Mouse (Mus musculus): ENCODE results near the gene Sstr3. TPM values are rescaled to one million over a fixed set of nuclear protein-coding genes. Genes with fewer than 3 reads are reported as not detected.
A peak's percentile ranks its signal among the peaks of the same experiment; 100 is the strongest.

The Sstr3 gene
- polyA plus RNA-seq, 1 experiment from 2014 or later: 0.22 TPM

DNA sequence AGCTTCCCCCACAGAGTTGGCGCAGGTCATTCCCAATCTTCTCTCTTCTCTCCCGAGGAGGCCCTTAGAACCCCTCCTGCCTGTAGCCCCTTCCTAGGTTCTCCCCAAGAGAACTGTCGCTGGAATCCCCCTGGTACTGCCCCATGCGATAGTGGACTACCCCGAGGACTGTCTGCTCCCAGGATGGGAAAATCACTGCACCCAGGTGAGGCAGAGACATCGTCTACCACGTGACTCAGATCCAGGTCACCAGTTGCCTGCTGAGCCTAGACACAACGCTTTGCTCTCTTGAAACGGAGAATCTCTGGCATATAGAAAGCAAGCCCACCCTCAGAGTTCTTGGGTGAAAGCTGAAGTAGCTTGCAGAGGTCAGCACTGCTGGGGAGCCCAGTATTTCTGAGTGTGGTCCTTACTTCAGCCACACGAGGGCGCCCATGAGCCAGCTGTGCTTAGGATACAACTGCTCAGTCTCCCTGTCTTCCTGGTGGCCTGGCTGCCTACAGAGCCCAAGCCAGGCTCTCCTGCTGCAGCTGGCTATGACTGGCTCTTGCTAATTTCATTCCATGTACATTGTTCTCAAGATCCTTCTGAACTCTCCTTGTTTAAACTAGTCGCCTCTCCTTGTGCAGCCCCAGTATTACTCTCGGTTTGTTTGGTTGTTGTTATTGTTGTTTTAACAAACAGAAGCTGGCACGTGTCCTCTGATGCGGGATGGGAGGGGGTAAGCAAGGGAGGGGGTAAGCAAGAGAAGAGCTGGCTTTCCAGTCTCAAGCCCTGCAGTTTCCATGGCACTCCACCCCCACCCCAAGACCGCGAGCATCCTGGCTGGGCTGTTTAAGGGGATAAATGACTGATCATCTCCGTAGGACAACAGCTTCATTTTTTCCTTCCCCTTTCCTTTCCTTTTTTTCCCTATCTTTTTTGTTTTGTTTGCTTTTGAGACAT lies 42.8 kb upstream of the Sstr3 start:
- no peaks in the 10 kb centered on the region for H3K27me3 ChIP-seq (ENCODE audit: control insufficient read depth, insufficient read depth, low read length)
- 55% methylated on average over 18 of the region's 18 CpGs for WGBS
- no peak overlapping the region for H3K9ac ChIP-seq (ENCODE audit: low read depth, low read length)
- no peak overlapping the region for H3K27ac ChIP-seq (ENCODE audit: low read depth, low read length)
- H3K4me2 ChIP-seq (replicated peaks; ENCODE audit: low read depth, low read length): no peak overlapping the region
- DNase-seq (ENCODE audit: low spot score): peak; percentile 93
- no peaks in the 10 kb centered on the region for H3K4me1 ChIP-seq (replicated peaks; ENCODE audit: control insufficient read depth, insufficient read depth, low read length)
- no peak overlapping the region for H3K4me3 ChIP-seq (ENCODE audit: low read depth, low read length)
- H3K9me3 ChIP-seq (ENCODE audit: control insufficient read depth, low read length): no peaks in the 10 kb centered on the region
- peak; percentile 74; the same call in 1 of the 2 replicates for ATAC-seq (ENCODE audit: low FRiP score)
- no peaks in the 10 kb centered on the region for H3K36me3 ChIP-seq (ENCODE audit: control insufficient read depth, insufficient read depth, low read length)

DNA sequence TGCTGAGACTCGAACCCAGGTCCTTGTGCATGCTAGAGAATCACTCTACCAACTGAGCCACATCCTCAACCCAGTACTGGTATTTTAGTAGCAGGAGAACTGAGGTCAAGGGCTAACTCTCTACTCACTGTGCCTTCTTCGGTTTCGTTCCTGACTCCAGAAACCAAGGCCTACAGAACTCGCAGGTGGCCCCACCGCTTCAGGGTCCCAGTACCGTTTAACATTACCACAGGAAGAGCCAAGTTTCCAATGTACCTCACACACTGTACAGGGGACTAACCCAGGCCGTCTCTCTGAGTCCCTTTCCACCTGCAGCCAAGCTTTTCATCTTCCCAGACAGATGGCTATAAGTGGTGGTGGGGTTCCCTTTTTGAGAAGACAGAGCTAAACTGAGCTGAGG lies 40.9 kb upstream of the Sstr3 start:
- Histone ChIP-seq H3K4me1 (replicated peaks; ENCODE audit: control insufficient read depth, insufficient read depth, low read length) (0 out of 2 replicates have a peak, but pooled peaks cover 2% of the 10 kb centered on the region), H3K9me3 (ENCODE audit: control insufficient read depth, low read length) (no peaks in the 10 kb centered on the region), H3K27ac (ENCODE audit: low read depth, low read length) (no peak overlapping the region), H3K36me3 (ENCODE audit: control insufficient read depth, insufficient read depth, low read length) (no peaks in the 10 kb centered on the region), H3K4me2 (replicated peaks; ENCODE audit: low read depth, low read length) (no peak overlapping the region), H3K4me3 (ENCODE audit: low read depth, low read length) (no peak overlapping the region), H3K9ac (ENCODE audit: low read depth, low read length) (no peak overlapping the region), H3K27me3 (ENCODE audit: control insufficient read depth, insufficient read depth, low read length) (no peaks in the 10 kb centered on the region)
- no peak for ATAC-seq (ENCODE audit: low FRiP score)
- 92% methylated on average over 7 of the region's 7 CpGs for WGBS
- no peak for DNase-seq (ENCODE audit: low spot score)

DNA sequence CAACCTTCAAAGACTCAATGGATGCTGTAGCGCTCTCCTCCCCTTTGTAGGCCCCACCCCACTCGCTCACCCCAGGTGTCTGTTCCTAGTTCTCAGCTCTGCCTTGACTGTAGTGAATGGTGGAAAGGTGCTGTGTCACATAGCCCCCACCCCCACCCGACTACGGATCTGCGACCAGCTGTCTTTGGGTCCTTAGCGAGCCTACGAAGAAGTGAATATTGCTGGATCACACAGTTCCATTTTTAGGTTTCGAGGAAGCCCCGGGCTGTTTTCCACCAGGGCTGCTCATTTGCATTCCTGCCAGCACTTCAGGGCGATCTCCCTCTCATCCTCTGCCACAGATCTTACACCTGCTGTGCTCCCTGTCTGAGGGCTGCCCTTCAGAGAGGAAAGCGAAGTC lies 38.9 kb upstream of the Sstr3 start:
- ATAC-seq (ENCODE audit: low FRiP score): no peak

DNA sequence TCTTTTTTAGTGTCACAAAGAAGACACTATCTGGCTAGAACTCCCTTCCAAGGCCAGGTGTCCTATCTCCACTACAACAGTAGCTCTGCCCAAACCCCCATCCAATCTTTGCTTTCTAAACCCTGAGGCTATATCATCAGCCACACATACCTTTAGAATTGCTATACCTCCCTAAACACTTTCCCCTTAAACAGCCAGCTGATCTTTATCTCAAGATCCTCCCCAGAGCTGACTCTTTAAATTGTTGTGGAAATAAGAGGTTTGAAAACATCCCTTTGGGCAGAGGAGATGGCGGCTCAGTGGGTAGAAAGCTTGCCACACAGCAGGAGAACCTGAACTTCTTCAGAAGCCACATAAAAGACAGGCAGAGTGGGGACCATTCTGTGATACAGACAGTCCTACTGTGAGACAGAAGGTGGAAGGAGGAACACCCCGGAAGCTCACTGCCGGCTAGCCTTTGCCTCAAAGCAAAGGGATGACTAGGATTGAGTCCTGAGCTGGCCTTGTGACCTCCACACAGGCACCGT lies 31.9 kb upstream of the Sstr3 start:
- H3K27me3 ChIP-seq (ENCODE audit: control insufficient read depth, insufficient read depth, low read length): no peaks in the 10 kb centered on the region

More for the DNA sequence above, 38.9 kb upstream of the Sstr3 start:
- H3K36me3 ChIP-seq (ENCODE audit: control insufficient read depth, insufficient read depth, low read length): no peaks in the 10 kb centered on the region
- H3K9ac ChIP-seq (ENCODE audit: low read depth, low read length): no peak overlapping the region
- no peak overlapping the region for H3K27ac ChIP-seq (ENCODE audit: low read depth, low read length)
- H3K27me3 ChIP-seq (ENCODE audit: control insufficient read depth, insufficient read depth, low read length): no peaks in the 10 kb centered on the region
- WGBS: 19% methylated on average over 11 of the region's 11 CpGs
- H3K9me3 ChIP-seq (ENCODE audit: control insufficient read depth, low read length): no peaks in the 10 kb centered on the region
- H3K4me2 ChIP-seq (replicated peaks; ENCODE audit: low read depth, low read length): no peak overlapping the region
- peaks cover 5% of the 10 kb centered on the region; the same call in 1 of the 2 replicates for H3K4me1 ChIP-seq (replicated peaks; ENCODE audit: control insufficient read depth, insufficient read depth, low read length)
- H3K4me3 ChIP-seq (ENCODE audit: low read depth, low read length): no peak overlapping the region
- no peak for DNase-seq (ENCODE audit: low spot score)

DNA sequence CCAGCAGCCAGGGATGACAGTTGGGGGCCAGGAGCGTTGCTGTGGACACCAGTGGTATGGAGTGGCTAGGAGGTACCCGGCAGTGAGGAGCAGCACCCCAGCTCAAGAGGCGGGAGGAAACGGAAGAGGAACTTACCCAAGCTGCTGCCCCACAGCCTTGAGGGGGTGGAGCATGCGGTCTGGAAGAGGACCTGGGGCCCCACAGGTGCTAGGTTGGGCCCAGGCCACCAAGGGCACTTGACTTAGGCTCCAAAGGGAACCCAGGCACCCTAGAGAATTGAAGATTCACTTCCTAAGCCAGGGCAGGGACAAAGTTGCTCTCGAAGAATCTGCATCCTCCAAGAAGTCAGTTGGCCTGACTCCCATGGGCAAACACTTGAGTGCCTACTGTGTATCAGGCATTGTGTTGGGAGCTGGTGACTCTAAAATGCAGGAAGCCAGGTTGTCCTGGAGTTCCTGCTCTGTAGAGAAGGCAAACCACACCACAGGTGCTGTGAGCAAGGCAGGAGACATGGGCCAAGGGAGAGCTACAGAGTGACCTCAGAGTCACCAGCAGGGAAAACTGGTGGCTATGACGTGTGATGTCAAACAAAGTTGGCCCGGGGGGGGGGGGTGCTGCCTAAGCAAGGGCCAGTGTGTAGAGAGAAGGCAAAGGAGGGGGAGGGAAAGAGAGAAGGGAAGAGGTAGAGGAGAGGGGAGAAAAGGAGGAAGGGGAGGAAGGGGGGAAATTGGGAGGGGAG lies 28.3 kb upstream of the Sstr3 start, which contains the start of gene Rac2:
Gene Rac2 (minus strand): TSS at position 126 of the 740 bp plus-strand sequence.
- ATAC-seq (ENCODE audit: low FRiP score) (no peak), DNase-seq (ENCODE audit: low spot score) (no peak)
- no peak within 1 kb of the TSS for H3K4me2 ChIP-seq (replicated peaks; ENCODE audit: low read depth, low read length)
- H3K36me3 ChIP-seq (ENCODE audit: control insufficient read depth, insufficient read depth, low read length): no peaks in the 10 kb centered on the region
- no peaks in the 10 kb centered on the region for H3K27me3 ChIP-seq (ENCODE audit: control insufficient read depth, insufficient read depth, low read length)
- H3K27ac ChIP-seq (ENCODE audit: low read depth, low read length): no peak within 1 kb of the TSS
- WGBS: 87% methylated on average over 8 of the region's 8 CpGs
- no peak within 1 kb of the TSS for H3K4me3 ChIP-seq (ENCODE audit: low read depth, low read length)
- no peak within 1 kb of the TSS for H3K9ac ChIP-seq (ENCODE audit: low read depth, low read length)
- H3K4me1 ChIP-seq (replicated peaks; ENCODE audit: control insufficient read depth, insufficient read depth, low read length): no peaks in the 10 kb centered on the region
- H3K9me3 ChIP-seq (ENCODE audit: control insufficient read depth, low read length): no peaks in the 10 kb centered on the region

More for the DNA sequence above, 31.9 kb upstream of the Sstr3 start:
- H3K27ac ChIP-seq (ENCODE audit: low read depth, low read length): no peak overlapping the region
- no peaks in the 10 kb centered on the region for H3K36me3 ChIP-seq (ENCODE audit: control insufficient read depth, insufficient read depth, low read length)
- DNase-seq (ENCODE audit: low spot score) (no peak), ATAC-seq (ENCODE audit: low FRiP score) (no peak)
- WGBS: 43% methylated on average over 4 of the region's 4 CpGs
- no peaks in the 10 kb centered on the region for H3K9me3 ChIP-seq (ENCODE audit: control insufficient read depth, low read length)
- peaks cover 5% of the 10 kb centered on the region; the same call in 1 of the 2 replicates for H3K4me1 ChIP-seq (replicated peaks; ENCODE audit: control insufficient read depth, insufficient read depth, low read length)
- no peak overlapping the region for H3K4me3 ChIP-seq (ENCODE audit: low read depth, low read length)
- H3K4me2 ChIP-seq (replicated peaks; ENCODE audit: low read depth, low read length): no peak overlapping the region
- no peak overlapping the region for H3K9ac ChIP-seq (ENCODE audit: low read depth, low read length)

DNA sequence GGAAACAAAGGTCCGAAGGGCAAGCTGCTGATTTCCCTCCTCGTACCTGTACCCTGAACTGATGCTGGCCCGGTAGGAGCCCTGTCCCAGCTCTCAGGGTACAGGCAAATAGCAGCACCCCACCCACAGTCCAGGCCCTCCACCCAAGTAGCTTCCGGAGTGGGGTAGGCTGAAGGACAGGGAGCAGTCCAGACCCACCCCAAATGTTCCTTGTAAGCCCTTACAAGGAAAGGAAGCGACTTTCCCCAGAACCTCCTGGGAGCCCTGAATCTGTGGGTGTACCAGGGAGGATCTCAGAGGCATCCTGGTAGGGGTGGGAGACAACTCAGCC lies 27.8 kb upstream of the Sstr3 start:
- Histone ChIP-seq H3K4me3 (ENCODE audit: low read depth, low read length) (no peak overlapping the region), H3K9me3 (ENCODE audit: control insufficient read depth, low read length) (no peaks in the 10 kb centered on the region), H3K36me3 (ENCODE audit: control insufficient read depth, insufficient read depth, low read length) (no peaks in the 10 kb centered on the region), H3K9ac (ENCODE audit: low read depth, low read length) (no peak overlapping the region), H3K27me3 (ENCODE audit: control insufficient read depth, insufficient read depth, low read length) (no peaks in the 10 kb centered on the region), H3K4me2 (replicated peaks; ENCODE audit: low read depth, low read length) (no peak overlapping the region), H3K4me1 (replicated peaks; ENCODE audit: control insufficient read depth, insufficient read depth, low read length) (no peaks in the 10 kb centered on the region), H3K27ac (ENCODE audit: low read depth, low read length) (no peak overlapping the region)
- 85% methylated on average over 5 of the region's 5 CpGs for WGBS
- ATAC-seq (ENCODE audit: low FRiP score) (no peak), DNase-seq (ENCODE audit: low spot score) (no peak)

DNA sequence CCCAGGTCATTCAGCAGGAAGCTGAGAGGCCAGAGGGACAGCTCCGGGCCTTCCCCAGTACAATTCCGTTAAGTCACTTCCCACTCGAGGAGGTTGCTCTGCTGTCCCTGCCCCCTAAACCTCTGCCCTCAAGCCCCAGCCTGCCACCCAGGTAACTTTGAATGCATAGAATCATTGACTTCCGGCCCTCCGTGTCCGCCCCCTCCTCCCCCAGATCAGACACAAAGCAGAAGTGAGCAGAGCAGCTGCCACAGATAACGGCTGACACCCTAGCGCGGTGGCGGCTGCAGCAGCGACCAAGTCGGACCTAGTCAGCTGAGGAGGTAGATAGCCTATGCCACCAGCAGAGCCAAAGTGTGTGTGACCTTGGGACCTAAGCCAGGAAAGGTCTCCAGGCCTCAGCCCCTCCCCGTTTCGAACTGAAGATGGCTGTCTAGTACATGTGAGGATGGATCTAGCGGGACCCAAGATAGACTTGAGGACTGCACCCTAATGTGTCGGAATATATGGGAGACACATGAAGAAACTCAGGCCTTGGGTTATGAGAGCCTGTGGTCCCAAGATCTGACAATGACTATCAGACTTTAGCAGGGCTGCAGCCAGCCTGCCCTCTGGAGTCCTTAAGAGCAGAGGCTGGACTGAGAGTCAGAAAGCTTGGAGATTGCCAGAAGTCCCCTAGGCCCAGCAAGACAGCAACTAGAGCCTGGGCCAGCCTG lies 27.2 kb upstream of the Sstr3 start:
- Histone ChIP-seq H3K4me3 (ENCODE audit: low read depth, low read length) (no peak overlapping the region), H3K27ac (ENCODE audit: low read depth, low read length) (no peak overlapping the region), H3K4me1 (replicated peaks; ENCODE audit: control insufficient read depth, insufficient read depth, low read length) (no peaks in the 10 kb centered on the region), H3K4me2 (replicated peaks; ENCODE audit: low read depth, low read length) (no peak overlapping the region), H3K9ac (ENCODE audit: low read depth, low read length) (no peak overlapping the region), H3K27me3 (ENCODE audit: control insufficient read depth, insufficient read depth, low read length) (no peaks in the 10 kb centered on the region), H3K36me3 (ENCODE audit: control insufficient read depth, insufficient read depth, low read length) (no peaks in the 10 kb centered on the region), H3K9me3 (ENCODE audit: control insufficient read depth, low read length) (no peaks in the 10 kb centered on the region)
- DNase-seq (ENCODE audit: low spot score): no peak
- no peak for ATAC-seq (ENCODE audit: low FRiP score)
- 71% methylated on average over 16 of the region's 16 CpGs for WGBS

DNA sequence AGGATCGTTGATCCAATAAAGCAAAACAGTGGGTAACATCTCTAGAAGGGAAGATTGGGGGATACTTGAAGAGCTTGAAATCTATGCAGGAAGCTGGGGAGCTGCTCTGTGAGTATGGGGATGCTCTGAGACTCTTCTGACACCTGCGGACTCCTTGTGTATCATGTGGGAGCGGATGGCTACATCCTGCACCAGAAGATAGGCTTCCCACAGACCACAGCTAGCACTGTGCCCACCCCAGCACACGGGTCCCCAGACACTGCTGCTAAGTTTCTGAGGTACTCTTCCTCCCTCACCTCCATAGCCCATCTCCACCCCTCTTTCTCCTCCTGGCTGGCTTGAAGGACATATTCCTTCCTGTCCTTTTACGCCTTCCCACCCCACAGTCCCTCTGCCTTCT lies 25.7 kb upstream of the Sstr3 start:
- H3K27me3 ChIP-seq (ENCODE audit: control insufficient read depth, insufficient read depth, low read length): no peaks in the 10 kb centered on the region
- no peaks in the 10 kb centered on the region for H3K9me3 ChIP-seq (ENCODE audit: control insufficient read depth, low read length)
- DNase-seq (ENCODE audit: low spot score): no peak
- no peak overlapping the region for H3K4me3 ChIP-seq (ENCODE audit: low read depth, low read length)
- no peak for ATAC-seq (ENCODE audit: low FRiP score)
- H3K4me1 ChIP-seq (replicated peaks; ENCODE audit: control insufficient read depth, insufficient read depth, low read length): no peaks in the 10 kb centered on the region
- no peak overlapping the region for H3K27ac ChIP-seq (ENCODE audit: low read depth, low read length)
- H3K9ac ChIP-seq (ENCODE audit: low read depth, low read length): no peak overlapping the region
- no peaks in the 10 kb centered on the region for H3K36me3 ChIP-seq (ENCODE audit: control insufficient read depth, insufficient read depth, low read length)
- WGBS: 92% methylated on average over 5 of the region's 5 CpGs
- no peak overlapping the region for H3K4me2 ChIP-seq (replicated peaks; ENCODE audit: low read depth, low read length)

Data from hindbrain, embryonic 11.5 days (tissue).